Mouse (Mus musculus): ENCODE results near the gene Iqcm. TPM values are rescaled to one million over a fixed set of nuclear protein-coding genes. Genes with fewer than 3 reads are reported as not detected.

Gene Iqcm
- polyA plus RNA-seq (2015; fragmentation: Nextera tagmentation; extraction: Ambion mirVana), result not detected in 2 replicates

GRCm38 (mm10) chr8:75448394-75448793 lies at the start of gene Iqcm:
Iqcm (plus strand) TSS chr8:75448694.

DNA sequence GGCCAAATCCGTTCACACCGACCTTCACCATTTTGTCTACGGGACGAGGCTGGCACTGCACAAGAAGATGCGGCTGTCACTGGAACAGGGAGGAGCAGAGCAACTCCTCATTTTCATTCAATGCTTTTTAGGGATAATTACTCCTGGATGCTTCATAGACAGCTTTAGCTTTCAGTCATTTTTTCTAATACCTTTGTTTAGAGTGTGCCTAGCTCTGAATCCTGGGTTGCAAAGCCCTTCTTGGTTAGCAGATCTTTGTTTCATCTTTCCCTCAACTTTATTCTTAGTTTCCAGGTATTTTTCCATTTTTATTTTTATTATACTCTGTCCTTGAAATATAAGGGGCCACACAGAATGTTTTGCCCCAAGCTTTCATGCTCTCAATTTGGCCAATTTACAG lies 42.0 kb upstream of the Iqcm start, which contains the start of gene Gm10358:
TSS of gene Gm10358 (minus strand) at position 101 of the 400 bp plus-strand sequence.

Other genes starting within 250 kb of the Iqcm start
- gene Rasd2, start 234.8 kb upstream of the Iqcm start, polyA plus RNA-seq (2015; fragmentation: Nextera tagmentation; extraction: Ambion mirVana), result 8.3 and 8.7 TPM in 2 replicates
- gene Gm10358, start 42.1 kb upstream of the Iqcm start, polyA plus RNA-seq (2015; fragmentation: Nextera tagmentation; extraction: Ambion mirVana), result 0.16 and 0.30 TPM in 2 replicates

All from urinary bladder, postnatal 0 days (tissue).